Mouse (Mus musculus) megakaryocyte, adult 5-6 weeks (primary cell): ENCODE measurements around the gene Pgap1. TPM values are rescaled to one million over a fixed set of nuclear protein-coding genes. Genes with fewer than 3 reads are reported as not detected.

Experiments used
- ATAC-seq: 2 replicates; pipeline ENCODE4 v1.8.0; 2016; ENCODE audit warnings: mild to moderate bottlenecking, inconsistent platforms; ENCODE audit not compliant: poor library complexity, severe bottlenecking
- total RNA-seq, 2 experiments: library from RNA; stranded (forward) in 1 of 2; stranded (reverse) in 1 of 2; fragments of 153-499, 151-499 nt in 1 of 2; fragments of 221-1000, 200-1000 nt in 1 of 2; gene quantifications; 2 replicates each; pipeline versions ENCODE4 v1.2.3 to v1.2.4; 2015 to 2017

Pgap1 gene
- total RNA-seq (2015), result 20.1 and 29.5 TPM in 2 replicates
- total RNA-seq (2017), result 15.7 and 16.8 TPM in 2 replicates

DNA sequence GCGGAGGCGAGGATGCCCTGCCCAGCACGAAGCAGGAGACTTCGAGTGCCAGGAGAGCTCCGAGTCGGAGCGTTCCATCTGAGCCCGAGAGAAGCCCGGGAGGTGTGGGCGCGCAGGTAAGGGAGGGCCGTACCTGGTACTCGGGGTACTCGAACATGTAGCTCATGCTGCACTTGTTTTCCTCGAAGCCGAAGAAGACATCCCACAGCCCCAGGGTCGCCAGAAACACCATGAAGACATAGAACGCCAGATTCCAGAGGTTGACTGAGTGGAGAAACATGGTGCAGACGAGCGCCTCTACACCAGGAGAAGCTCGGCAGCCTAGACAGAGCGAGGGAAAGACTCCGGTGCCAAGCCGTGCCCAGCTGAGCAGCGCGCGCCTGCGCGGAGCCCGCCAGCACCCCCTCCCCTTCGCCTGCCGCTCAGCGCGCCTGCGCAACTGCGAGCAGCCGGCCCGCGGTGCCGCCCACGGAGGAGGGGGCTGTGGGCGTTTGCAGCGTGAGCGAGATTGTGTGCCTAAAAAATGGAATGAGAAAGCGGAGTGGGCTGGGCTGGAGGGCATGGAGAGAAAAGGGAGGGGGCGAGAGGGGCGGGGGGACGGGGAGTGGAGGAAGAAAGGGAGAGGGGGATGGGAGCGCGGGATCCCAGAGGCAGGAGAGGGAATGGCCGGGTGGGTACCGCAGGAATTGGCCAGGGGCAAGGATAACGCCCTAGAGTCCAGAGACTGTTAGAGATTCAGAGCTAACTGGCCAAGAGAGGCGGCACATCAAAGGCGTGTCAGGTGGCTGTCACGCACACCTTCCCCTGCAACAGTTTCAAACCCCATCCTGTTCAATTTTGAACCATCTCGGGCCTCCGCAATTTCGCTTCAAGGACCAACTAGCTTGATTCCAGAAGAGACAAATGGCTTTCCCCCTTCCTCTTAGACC, at the start of gene Pgap1:
TSS of gene Pgap1 (minus strand) at position 384 of the 929 bp plus-strand sequence.
- ATAC-seq, result peak; percentile 95

DNA sequence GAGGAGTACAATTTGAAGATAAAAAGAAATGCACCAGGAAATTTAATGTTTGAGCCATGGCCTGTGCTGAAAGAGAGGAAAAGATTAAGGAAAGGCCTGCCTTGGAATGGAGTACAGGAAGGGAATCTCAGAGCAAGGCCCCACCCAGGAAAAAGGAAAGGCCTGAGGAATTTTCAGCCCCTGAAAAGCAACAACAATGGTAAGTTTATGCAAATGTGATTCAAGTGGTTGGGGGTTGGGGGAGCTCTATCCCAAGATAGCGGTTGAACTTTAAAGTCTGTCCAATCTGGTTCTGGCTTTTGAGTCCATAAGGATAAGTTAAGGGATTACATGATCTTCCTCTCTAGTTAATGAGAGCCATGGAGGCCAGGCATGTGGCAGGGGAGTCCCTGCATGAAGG, 49.5 kb upstream of the Pgap1 start:
- ATAC-seq, result no peak

DNA sequence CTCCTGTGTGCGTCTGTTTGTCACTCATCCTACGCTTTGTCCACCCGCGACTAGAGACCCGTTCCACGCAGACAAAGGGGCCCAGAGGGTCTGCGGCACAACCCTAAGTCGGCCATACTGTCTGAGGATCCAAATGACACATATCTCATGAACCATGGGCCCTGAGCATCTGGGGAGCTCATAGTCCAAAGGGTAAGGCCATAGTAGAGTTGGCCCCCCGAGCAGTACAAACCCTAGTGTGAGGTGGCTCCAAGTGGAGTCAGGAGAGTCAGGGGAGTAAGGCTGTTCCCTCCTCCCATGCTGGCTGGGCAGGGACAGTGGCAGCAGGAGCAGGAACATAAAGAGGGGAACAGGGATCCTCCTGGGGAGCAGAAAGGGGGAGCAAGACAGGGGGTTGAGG, 44.2 kb upstream of the Pgap1 start:
- no peak for ATAC-seq

DNA sequence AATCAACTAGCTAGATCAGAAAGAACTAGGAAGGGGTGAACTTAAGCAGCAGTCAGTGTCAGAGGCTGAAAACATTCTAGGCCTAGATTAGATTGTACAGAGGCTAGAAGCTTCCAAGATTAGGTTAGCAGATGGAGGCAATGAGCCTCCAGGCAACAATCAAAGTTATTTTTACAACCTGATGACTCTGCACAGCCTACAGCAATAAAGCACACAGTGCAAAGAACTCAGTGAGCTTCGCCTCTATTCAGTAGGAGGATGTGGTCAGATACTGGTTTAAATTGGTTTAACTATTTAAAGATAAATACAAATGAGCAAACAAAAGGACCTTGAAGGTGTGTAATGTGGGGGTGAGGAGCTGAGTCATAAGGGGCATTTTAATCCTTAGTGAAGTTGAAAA, 42.8 kb upstream of the Pgap1 start:
- no peak for ATAC-seq

DNA sequence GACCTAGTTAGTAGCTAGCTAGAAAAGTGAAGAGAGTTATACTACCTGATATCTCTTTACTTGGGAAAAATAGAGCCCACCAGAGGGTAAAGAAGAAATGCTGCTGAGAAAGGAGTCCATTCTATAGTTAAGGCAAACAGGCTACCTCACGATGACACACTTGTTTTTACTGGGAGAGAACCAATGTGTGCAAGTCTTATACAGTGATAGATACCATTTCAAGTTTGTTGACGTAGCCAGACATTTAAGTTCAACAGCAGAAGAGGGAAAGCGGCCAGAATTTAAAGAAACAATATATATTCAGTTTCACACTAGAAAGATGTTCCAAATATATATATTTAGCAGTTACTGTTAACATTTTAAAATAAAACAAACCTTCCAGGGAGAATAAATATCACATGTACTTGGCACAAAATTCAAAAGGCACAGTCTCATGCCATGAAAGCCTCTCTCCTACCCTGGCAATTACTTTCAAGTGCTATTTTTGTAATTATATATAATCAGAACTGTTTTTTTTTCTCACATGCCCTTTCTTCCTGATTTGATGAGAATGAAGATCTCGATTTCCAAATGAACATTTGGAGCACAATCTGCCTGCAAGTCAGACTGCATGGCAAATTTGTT, 40.2 kb upstream of the Pgap1 start:
- no peak for ATAC-seq

DNA sequence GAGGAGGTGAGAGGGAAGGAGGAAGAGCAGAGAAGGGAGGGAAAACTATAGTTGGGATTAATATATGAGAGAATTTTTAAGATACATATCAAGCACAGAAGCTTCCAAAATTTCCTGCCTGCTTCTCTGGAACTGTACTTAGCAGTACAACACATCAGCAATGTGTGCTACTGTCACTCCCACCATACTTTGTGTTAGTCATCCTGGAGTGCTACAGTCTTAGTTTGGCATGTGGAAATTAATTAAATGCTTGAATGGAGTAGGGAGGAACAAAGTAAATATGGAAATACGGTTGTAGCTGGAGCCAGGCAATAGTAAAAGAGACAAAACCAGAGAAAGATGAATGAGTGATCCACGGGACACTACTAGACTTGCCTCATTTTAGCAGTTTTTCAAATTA, 38.7 kb upstream of the Pgap1 start:
- no peak for ATAC-seq

DNA sequence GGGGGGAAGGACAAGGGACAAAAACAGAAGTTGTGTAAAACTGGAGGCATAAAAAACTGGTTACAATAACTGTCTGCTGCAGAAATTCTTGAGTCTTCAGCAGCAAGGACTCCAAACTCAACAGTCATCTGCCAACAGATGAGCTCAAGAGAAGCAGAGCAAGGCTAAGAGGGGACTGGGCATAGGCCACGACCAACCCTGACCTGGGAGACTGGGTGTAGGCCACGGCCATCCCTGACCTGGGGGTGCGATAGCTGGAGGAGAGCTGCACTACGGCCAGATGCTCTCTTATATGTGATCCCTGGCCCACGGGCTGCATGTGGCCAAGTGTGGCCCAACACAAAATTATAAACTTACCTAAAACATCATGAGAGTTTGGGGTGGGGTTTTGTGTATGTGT, 29.6 kb upstream of the Pgap1 start:
- ATAC-seq, result no peak

DNA sequence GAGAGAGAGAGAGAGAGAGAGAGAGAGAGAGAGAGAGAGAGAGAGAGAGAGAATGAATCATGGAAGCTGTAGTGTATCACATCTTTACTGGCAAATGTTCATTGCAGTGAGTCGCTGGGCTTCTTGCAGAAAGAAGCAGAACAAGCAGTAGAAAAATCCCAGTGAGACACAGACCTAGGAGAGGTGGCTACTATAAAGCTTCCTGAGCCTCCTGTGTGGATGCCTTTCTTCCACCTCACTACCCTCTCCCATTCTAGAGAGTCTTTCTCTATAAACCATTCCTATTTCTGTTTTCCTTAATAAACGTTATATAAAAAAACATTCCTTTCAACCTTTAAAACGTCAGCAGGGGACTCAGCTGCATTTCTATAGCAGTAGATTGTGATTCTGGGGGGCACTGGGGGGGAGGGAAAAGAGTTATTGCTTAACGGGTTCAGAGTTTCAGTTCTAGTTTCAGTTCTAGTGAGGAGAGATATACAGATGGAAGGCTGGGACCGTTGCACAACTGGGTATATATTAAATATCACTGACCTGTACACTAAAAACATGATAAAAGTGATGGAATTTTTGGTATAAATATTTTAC, 28.6 kb upstream of the Pgap1 start:
- ATAC-seq, result peak; percentile 36; the same call in 1 of the 2 replicates

DNA sequence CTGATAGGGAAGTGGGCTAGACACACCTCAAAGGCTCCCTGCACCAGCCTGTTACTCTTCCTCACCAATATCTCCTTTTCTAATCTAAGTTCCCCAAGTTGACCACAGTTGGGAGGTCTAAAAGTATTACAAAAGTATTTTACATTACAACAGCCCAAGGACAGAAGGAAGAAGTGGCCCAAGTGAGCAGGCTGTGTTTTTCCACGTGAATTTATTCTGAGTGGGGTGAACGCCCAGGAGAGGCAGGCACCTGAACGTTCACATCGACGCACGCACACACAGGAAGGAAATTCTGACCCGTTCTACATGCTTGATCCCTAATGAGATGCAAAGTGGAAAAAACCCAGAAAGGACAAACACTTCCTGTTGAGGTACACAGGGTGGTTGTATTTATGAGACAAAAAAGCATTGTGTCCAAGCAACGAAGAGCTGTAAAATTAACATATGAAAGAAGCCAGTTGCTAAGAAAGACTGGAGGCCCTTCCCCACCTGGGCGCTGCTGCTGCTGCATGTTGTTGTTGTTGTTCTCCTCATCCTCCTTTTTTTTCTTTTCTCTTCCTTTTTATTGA, 27.9 kb upstream of the Pgap1 start:
- peak; percentile 95 for ATAC-seq

DNA sequence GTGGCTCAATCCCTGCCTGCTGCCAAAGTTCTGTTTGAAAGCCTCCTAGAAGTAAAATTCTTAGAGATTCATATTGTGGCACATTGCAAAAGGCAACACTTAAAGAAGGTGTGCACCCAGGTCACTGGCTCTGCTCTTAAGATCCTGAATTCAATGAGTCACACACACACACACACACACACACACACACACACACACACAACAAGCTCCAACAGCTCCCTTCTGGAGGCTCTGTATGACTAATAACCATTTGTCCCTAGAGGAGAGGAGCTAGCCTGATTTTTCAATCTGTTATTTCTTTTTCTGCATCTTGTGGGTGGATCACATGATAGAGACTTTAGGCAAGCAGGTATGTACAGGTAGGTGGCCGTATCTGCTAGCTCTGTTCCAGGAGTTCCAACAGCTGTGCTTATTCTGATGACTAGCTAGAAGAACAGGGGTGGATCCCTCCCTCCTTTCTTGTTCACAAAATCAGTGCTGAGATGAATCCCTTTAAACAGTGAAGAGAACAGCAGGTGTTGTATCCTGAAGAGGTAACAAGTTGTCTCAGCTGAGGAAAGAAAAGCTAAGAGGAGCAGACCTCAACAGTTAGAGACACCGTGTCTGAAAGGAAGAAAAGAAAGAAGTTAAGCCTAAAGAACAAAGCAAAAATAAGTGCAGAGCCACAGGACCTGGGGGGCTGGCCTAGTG, 27.2 kb upstream of the Pgap1 start:
- ATAC-seq, result no peak

DNA sequence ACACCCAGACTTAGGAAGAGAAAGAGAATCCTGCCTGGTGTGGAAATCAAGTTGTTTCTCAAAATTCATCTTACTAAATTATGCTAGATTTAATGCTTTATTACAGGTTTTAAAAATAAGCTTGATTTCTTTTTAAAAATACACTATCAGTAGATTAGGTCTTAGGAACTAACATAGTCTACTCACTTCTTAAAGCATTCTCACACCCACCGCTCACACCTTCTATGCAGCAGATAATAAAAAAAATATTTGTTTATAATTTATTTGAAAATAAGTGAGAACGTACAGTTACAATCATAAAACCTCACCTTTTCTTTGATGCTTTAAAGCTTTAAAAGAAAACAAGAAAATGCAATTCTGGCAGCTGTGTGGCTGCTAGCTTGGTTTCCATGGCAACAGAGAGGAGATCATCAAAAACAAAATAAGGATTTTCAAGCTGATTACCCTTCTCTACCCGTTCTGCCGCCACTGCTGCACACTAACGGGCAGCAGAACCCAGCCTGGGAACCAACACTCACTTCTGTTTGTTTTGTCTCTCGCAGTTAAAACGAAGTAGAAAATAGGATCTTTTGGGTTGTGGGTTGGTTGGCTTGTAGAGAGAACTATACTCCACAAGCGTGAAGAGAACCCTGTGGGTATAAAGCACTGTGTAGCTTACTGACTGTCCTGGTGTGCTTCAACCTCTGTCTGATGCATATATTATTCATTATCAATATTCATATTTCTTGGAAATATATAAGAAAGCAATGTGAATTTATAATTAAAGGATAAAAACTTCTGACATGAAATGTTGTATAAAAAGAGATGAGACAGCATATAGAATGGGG, 21.1 kb upstream of the Pgap1 start:
- ATAC-seq, result no peak

DNA sequence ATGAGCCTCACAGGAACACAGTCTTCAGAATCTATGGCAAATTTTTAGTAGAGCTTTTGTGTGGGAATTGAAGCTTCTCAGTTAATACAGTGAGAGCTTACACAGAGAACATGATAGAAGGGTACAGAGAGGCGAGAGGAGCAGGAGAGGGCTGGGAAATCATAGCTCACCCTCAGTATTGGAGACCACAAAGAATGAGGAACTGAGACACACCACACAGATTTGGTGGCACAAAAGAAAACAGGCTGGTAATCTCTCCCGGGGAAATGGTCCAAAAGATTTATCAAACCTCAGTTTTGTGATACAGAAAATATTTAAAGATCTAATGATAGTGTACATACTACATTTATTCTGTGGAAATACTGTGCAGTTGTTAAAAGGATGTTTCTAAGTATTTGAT, 11.6 kb upstream of the Pgap1 start:
- ATAC-seq, result peak; percentile 85

DNA sequence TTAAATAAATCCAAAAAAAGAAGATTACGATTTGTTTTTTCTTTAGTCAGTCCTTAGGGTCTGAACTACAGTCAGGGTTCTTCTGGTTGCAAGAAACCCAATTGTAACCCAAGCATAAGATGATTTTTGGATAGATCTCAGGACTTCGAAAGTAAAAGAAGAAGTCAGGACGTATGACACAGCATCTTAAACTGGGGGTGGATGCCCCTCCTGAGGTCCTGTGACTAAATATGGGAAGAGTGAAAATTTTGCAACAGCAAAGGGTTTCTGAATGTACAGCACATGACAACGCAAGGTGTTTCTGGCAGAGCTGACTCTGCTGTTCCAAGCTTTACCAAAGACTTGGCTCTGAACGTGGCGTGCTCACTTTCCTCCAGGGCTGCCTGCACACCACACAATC, 6.4 kb upstream of the Pgap1 start:
- peak; percentile 96 for ATAC-seq

DNA sequence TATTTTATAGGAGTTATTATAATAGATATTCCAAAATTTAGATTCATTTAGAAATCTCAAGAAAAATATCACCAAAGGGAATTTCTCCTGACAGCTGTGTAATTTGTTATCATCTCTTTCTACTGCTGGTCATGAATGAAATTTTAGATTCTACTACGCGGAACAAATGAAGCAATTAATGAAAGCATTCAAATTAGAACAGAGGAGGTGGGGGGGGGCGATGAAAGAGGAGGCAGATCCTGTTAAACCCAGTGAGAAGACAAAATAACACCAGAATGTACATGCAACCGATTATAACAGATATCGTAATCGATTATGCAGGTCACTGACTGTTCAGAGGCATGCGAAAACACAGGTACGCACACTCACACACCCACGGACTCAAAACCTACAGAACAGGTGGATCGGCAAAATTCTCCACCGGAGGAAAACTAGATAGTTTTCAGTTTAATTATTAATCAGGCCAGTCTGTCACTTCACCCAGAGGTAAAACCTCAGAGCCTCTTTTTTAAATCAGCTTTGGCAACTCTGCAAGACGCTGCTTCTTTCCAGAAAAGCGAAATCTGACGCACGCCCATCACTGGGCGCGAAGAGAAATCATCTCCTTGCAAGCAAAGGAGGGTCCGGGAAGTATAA, 780 bp downstream of the Pgap1 start:
- ATAC-seq, result no peak

DNA sequence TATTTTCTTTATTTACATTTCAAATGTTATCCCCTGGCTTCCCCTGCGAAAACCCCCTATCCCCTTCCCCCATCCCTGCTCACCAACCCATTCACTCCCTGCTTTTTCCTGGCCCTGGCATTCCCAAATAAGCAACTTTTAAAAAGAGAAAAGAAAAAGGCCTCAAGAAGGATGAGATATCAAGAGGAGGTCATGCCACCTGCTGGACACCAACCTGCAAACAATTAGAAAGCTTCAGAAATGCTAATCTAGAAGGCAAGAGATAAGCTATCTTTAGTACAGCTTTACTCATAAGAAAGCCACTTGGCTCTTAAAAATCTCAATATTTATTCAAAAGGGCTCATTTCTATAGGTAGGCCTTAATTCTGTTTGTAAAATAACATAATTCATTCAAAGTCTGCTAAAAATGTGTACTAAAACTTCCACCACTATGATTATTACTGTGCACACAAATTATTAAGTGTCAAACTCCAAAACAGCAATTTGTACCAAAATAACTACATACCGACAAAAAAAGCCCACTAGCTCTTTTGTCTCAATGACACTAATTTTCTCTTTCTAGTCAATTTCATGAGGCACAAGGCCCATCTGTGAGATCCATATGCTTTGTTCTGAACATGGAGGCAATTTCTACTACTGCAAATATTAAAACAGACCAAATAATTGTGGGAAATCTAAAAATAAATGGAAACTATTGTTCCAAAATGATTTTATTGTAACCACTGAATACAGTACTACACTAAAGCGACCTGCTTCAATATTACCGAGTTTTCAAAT, 1.9 kb downstream of the Pgap1 start:
- ATAC-seq, result no peak

DNA sequence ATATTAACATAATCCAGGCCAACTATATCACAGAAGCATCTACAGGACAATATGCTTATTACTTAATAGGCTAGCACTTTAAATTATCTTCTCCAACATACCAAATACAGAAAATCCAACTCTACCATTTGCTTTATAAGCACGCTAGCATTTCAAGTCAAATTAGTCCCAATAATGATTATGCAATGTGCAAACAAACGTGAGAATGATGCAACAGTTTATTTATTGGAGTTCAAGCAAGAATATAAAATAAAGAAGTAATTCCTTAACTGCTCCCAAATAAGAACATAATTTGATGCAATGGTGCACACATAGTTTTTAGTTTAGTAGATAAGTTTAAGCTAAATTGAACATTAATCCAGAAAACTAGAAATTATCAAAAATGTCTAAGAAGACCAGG, 4.9 kb downstream of the Pgap1 start:
- no peak for ATAC-seq

DNA sequence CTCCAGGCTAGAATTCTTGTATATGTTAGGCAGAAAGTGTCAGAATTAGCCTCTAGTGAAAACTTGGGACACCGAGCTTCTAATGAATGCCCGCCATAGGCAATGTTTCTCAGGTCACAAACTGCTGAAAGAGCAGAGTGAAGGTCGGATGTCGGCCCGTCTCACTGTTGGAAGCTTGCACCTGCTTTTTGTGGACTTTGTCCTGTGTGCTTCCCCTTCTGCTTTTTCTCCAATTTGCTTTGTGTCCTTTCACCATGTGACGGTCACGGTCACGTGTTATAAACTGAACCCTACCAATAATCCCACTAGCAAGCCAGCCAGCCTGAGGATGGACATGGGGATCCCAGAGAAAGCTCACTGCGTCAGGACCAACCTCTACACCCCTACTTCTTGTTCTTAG, 12.3 kb downstream of the Pgap1 start:
- ATAC-seq, result no peak

DNA sequence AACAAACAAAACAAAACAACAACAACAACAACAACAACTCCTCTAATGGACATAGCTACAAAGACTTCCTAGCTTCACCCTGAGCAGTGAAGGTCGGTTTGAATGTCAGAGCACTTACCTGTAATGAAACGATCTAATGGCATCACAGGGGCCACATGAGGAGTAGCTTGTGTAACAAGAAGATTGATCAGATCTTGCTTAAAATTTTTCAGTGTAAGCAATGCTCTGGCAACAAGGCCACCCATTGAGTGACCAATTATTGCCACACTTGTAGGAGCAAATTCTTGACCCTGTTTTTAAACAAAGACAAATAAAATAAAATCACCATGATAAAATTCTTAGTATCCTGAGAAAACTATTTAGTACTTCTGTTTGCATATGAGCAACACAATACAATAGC, 14.6 kb downstream of the Pgap1 start:
- ATAC-seq, result no peak

DNA sequence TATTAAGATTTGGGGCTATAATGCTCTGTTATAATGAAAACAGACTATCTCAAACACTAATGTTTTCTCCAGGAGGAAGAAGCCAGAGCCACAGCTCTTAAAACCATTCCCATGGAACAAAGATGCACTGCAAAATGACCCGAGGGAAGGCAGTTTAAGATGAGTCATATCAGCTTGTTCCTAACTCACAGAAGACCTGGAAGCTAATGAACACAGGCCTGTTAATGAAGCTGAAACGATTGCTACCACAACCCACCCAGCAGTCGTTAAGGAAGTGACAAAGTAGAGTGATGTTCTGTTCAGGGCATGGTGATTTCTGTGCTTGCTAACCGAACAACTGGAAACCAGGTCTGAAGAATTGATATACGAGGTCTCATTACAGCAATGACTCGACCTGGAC, 26.3 kb downstream of the Pgap1 start:
- ATAC-seq, result no peak
